Mouse (Mus musculus) thymus, postnatal 36 days (tissue): ENCODE results near the gene Rab27a.
"Not testable (repeated sequence)": the region's sequence is repeated elsewhere in the genome, so short reads cannot be mapped to it uniquely, and the experiment has no call there.

Source experiments
- DNase-seq, 2 experiments: peaks; one replicate each; pipeline ENCODE4 v3.0.0; 2022; ENCODE audit warnings: mixed read lengths in 2 of 2

The Rab27a gene

GRCm38 (mm10) chr9:73047906-73048305 is 3.3 kb downstream of the Rab27a start:
- no peak for DNase-seq

DNA sequence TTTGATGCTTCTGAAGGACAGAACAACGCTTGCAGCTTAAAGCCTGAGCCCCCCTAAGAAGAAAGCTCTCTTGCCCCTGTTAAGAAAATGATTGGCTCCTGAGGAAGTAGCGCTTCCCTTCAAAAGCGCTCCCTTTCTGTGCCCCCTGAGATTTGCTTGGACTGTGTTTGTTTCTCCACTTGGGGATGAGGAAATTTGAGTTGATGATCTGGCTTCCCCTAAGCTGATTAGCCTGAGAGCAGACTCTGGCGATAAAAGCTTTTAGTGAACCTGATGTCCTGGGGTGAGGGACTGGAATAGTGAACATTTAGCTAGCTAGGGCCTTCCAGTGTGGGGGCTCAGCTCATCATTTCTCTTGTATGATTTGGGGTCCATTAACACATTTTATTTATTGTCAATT is 4.3 kb downstream of the Rab27a start:
- no peak for DNase-seq

DNA sequence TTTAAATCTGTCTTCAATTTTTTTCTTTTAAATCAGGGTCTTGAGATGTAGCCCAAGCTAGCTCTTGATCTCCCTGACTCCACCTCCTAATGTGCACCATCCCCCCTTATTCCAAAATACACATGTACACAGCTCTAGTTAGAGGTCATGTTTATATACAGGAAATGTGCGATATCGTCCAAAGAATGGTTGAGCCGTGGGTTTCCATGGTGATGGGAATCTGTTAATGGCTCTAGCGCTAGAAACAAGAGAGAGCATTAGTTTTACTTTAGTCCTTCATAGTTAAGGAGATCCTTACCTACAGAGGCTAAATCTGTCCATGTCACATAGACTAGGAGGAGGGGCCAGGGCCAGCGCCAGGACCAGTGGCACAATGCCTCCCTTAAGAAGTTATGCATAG is 5.2 kb downstream of the Rab27a start:
- DNase-seq = no peak

GRCm38 (mm10) chr9:73050606-73051005 is 6.0 kb downstream of the Rab27a start:
- no peak for DNase-seq

- DNase-seq = no peak
These were observed 10.8 kb downstream of the Rab27a start for GRCm38 (mm10) chr9:73055441-73055911.

GRCm38 (mm10) chr9:73059224-73059623 is 14.6 kb downstream of the Rab27a start:
- no peak for DNase-seq

DNA sequence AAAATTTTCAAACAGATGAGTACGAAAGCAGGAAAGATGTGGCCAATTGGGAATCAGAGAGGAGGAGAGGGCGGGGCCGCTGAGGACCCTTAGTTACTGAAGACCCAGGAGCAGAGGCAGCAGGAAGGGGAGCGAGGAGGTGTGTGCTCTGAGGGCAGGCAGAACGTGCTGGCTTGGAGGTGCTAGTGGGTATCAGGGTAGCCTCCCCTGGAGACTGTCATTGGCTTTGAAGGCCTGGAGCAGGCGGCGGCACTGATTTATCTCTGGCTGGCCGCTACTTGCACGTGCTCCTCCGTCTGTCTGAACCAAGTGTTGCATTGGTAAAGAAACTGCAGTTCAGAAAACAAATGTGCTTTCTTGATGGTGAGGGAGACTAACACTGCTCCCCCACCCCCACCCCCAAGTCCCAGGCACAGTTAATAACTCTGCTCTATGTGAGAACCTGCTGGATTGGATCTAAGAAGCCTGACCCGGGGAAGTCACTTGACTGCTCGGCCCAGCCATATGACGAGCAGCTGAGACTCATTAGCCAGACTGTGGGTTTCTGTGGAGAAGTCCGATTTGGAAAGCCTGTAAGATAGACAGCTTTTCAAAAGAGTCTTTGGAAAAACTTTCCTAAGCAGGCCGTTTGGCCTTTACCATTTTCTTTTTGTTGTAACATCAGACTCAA is 19.1 kb downstream of the Rab27a start:
- no peak for DNase-seq

DNA sequence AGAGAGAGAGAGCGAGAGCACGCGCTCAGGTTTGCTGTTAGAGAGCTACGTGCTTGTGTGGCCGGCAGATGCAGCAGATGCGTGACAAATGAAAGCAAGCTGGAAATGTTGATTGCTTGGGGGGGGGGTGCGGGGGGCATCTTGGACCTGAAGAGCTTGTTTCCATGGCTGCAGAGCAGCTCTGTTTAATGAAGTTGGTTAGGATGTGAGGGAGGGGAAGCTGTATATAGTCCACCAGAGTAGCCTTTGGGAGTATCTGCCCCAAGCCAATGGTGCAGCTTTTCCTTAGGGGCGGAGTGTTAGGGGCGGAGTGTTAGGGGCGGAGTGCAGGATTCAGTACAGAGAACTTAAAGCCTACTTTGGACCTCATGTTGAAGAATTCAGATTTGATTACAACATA is 22.4 kb downstream of the Rab27a start:
- no peak for DNase-seq

- no peak for DNase-seq
These were observed 23.6 kb downstream of the Rab27a start for GRCm38 (mm10) chr9:73068230-73068679.

DNA sequence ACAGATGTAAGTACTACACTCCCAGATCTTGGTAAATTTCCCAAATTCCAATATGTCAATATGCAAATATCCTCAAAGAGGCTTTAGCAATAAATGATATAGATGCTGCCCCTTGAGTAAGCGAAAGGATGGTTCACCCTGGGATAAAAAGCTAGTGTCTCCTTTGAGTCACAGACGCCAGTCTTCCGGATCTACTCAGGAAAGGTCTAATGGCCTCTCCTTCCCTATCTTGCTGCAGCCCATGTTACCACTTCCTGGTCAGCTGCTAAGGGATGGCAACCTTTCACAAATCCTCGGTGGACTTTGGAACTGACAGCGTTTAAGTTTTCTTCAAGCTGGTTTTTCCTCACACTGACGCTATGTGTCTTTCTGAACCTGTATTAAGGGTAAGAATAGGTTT is 24.0 kb downstream of the Rab27a start:
- no peak for DNase-seq

- DNase-seq = no peak
These were observed 26.5 kb downstream of the Rab27a start for GRCm38 (mm10) chr9:73070971-73071659.

- no peak for DNase-seq
These were observed 27.8 kb downstream of the Rab27a start for GRCm38 (mm10) chr9:73072426-73072825.

DNA sequence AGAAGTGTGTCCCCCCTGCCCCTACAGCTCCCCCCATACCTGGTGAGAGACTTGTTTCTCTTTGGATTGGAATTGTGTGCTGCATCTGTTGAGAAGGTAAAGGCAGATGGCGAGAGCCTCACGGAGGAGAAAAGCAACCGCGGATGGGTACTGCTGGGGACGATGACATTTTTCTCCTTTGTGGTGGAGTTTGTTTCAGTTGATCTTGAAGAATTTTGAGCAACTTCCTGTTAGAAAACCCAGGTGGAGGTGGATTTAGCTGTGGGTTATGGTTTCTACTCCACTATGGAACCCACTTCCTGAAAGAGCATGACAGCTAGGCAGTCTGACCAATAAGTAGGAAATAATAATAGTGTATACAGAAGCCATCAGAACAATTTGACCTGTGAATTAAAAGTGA is 28.5 kb downstream of the Rab27a start:
- peak; percentile 42 to 51 for DNase-seq

DNA sequence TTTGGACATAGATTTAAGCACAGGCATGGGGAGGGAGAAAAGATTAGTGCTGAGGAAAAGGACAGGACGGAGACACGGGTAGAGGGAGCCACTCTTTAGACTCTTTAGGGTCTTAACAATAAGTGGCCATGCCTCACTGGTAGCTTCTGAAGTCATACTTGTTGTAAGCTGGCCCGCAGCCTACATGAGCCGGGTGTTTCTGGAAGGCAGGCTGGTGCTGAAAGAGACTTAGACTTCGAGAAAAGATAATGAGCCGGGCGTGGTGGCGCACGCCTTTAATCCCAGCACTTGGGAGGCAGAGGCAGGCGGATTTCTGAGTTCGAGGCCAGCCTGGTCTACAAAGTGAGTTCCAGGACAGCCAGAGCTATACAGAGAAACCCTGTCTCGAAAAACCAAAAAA is 34.7 kb downstream of the Rab27a start:
- not testable (repeated sequence) for DNase-seq

DNA sequence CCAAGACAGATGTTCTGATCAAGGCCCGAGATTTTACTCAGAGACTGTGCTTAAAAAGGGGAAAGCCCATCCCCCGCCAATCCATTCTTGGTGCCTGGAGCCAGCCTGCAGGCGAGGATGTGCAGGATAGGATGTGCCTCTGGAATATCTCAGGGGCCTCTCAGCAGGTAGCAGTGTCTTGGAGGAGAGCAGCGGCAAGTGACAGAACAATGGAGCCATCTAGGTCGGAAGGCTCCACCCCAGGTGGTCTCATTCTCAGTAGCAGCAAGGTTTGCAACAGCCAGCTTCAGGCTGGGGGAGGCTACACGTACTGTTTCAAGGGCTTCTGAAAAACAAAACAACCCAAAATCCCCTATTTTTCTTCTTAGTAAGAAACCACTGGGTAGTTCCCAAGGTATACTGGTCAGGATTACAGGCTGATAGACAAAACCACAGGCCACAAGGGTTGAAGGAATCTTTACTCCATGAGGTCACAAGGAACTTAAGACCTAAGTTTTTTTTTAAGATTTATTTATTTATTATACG is 35.2 kb downstream of the Rab27a start:
- DNase-seq = no peak

GRCm38 (mm10) chr9:73082291-73083000 is 37.8 kb downstream of the Rab27a start:
- no peak for DNase-seq

- DNase-seq = no peak
These were observed 39.3 kb downstream of the Rab27a start for GRCm38 (mm10) chr9:73083956-73084355.

- DNase-seq = no peak
These were observed 41.2 kb downstream of the Rab27a start for GRCm38 (mm10) chr9:73085845-73086244.

GRCm38 (mm10) chr9:73087121-73087520 is 42.5 kb downstream of the Rab27a start:
- peak in 1 of 2 experiments; percentile 37 for DNase-seq

DNA sequence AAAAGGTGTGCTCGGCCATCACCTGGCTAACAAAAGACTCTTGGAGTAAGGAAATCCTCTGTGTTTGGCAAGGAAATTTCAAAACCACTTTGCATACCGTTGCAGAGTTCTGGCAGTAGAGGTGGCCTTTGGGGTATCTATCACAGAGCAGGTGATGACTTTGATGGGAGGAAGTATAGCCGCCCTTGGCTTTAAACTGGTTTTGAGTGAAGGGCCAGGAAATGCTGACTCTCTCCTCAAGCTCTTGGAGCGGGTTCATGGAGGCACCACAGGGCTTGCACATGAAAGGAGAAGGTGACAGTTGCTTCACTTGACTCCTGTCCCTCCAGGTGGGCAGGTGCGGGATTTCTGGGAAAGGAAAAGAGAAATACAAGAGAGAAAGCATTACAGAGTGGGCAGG is 42.9 kb downstream of the Rab27a start:
- DNase-seq = peak in 1 of 2 experiments; percentile 30

DNA sequence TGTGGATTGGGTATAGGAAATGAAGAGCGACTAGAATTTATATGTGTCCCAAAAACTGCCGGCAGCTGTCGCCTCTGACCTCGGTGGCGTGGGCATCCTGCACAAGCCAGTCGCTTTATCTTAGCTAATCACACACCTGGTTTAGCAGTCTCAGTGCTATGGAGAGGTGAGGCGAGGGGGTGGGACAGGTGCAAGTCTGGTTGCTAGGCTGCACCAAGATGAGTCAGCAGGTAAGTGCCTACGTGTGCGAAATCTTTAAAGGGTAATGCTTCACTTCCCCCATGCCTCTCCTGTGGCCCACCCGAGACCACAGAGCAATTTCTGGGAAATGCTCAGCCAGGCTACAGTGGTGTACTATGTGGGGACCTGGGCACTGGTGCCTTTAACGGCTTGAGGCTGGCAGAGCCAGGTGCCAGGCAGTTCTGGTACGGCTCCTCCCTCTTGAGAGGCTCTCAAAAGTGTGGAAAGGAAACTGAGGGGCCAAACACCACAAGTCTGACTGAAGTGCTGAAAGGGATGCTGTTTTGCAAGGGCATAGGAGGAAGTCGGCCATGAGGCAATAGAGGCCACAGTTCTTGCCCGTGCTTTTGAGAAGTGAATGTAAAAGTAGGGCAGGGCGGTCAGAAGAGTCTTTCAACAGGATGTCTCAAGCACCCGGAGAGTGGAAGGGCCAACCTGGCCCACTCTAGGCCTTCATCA is 44.7 kb downstream of the Rab27a start:
- peak; percentile 48 to 68 for DNase-seq

- no peak for DNase-seq
These were observed 45.5 kb downstream of the Rab27a start for GRCm38 (mm10) chr9:73090121-73090520.

DNA sequence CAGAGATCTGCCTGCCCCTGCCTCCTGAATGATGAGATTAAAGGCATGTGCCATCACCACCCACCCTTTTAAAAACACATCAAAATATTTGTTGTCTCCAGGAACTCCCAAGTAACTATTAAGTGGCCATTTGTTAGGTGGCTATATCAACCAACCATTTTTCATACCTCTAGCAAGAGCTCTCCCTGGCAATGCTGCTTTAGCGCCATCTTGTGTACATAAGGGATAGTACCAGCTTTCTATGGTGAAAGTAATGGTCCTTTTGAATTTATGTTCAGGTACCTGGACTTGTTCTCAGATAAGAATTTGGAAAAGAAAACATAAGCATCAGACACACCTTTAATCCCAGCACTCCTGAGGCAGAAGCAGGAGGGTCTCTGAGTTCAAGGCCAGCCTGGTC is 47.1 kb downstream of the Rab27a start:
- no peak for DNase-seq
